Mouse (Mus musculus) intestine, embryonic 14.5 days (tissue): ENCODE data around the gene Prdx3. TPM values are rescaled to one million over a fixed set of nuclear protein-coding genes. Genes with fewer than 3 reads are reported as not detected.
"Not testable (repeated sequence)": the region's sequence is repeated elsewhere in the genome, so short reads cannot be mapped to it uniquely, and the experiment has no call there.

Experiments used
- ATAC-seq: fragments of 200-750 bp; cut with Nextera tagmentation; replicated peaks from 2 replicates; pipeline ENCODE4 v1.8.0; 2017; ENCODE audit warnings: low read depth, moderate number of reproducible peaks, moderate TSS enrichment, moderate library complexity; ENCODE audit not compliant: low FRiP score, low TSS enrichment
- DNase-seq: peaks from one replicate; pipeline ENCODE4 v3.0.0-alpha.2; 2018; ENCODE audit warnings: low spot score
- H3K27ac ChIP-seq: fragments of 300-500 bp; sonication (generic); 2 replicates; pipeline ENCODE4 v1.5.1; 2014; ENCODE audit warnings: low read depth, mild to moderate bottlenecking, control low read depth
- H3K27me3 ChIP-seq: fragments of 300-500 bp; sonication (generic); replicated peaks from 2 replicates; pipeline ENCODE4 v1.6.1; 2014; ENCODE audit warnings: low read length, control low read depth; ENCODE audit not compliant: control insufficient read depth, insufficient read depth
- H3K36me3 ChIP-seq: fragments of 300-500 bp; sonication (generic); 2 replicates; pipeline ENCODE4 v1.6.1; 2014; ENCODE audit warnings: low read length, control low read depth; ENCODE audit not compliant: control insufficient read depth, insufficient read depth
- H3K4me1 ChIP-seq: fragments of 300-500 bp; sonication (generic); replicated peaks from 2 replicates; pipeline ENCODE4 v1.6.1; 2014; ENCODE audit warnings: low read length, control low read depth, mixed read lengths; ENCODE audit not compliant: control insufficient read depth, insufficient read depth
- H3K4me2 ChIP-seq: fragments of 300-500 bp; sonication (generic); 2 replicates; pipeline ENCODE4 v1.6.1; 2014; ENCODE audit warnings: low read length
- H3K4me3 ChIP-seq: fragments of 300-500 bp; sonication (generic); 2 replicates; pipeline ENCODE4 v1.5.1; 2014; ENCODE audit warnings: low read depth, low read length, control low read depth, mixed read lengths
- H3K9ac ChIP-seq: fragments of 300-500 bp; sonication (generic); 2 replicates; pipeline ENCODE4 v1.6.1; 2014; ENCODE audit warnings: mild to moderate bottlenecking, low read length
- H3K9me3 ChIP-seq: fragments of 300-500 bp; sonication (generic); 2 replicates; pipeline ENCODE4 v1.6.1; 2016; ENCODE audit warnings: low read length, control low read depth; ENCODE audit not compliant: control insufficient read depth
- WGBS: fragments of 180-500 bp; shearing (Covaris S2); extraction: QIAGEN DNeasy Blood & Tissue Kit; methylation state at CpG from one replicate; pipeline ENCODE4 v1.1.7; 2014; 5-methylcytosine and 5-hydroxymethylcytosine counted together
- polyA plus RNA-seq: library from polyadenylated mRNA; unstranded; fragments of >200 nt; fragmentation: Nextera tagmentation; extraction: Ambion mirVana; gene quantifications from 2 replicates; pipeline ENCODE4 v1.2.1, GENCODE M21; 2014

The Prdx3 gene
- polyA plus RNA-seq, 1 experiment from 2014 or later: 136 TPM

DNA sequence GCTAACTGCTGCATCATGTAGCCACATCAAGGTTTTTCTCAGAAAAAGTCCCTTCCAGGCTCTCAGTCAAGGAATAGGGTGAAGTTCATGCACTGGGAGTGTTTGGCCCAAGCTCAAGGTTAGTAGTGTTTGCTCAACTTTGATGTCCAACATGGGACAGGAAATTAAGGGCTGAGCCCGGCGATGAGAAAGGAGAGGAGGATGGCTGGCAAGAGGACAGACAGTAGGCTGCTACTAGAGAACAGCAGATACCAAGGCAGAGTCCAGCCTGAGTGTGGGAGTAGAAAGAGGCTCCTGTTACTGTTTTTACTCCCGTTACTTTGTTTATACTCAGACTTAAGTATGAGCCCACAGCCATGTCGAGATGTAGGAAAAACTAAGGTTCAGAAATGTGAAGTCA, 855 bp downstream of the Prdx3 start:
- Histone ChIP-seq H3K9ac (no peak overlapping the region; the same call in 1 of the 2 replicates), H3K4me2 (peak overlapping the region; percentile 50), H3K4me3 (peak overlapping the region; percentile 58), H3K27me3 (no peaks in the 10 kb centered on the region), H3K4me1 (peaks cover 12% of the 10 kb centered on the region), H3K36me3 (peaks cover 36% of the 10 kb centered on the region), H3K9me3 (no peaks in the 10 kb centered on the region), H3K27ac (no peak overlapping the region)
- WGBS: 13% methylated on average over 4 of the region's 4 CpGs
- ATAC-seq (0 out of 2 replicates have a peak, but pooled peaks have one; percentile 6), DNase-seq (peak; percentile 58)

DNA sequence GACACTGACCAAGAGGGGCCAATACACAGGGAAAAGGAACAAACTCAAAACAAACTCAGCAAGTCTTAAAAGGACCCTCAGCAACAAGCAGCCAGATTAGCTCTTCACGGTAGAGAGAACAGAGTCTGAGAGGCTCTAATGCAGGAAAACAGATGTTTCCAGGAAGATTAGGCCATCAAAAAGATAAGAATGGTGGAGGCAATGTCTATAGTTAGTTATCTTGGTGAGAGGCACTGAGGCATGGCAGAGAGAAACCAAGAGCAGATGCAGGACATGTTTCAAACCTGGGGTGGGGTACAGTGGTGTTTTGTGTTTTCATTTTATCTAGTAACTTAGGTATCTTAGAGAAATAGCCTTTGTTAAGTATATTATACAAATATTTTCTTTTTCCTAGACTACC, 2.1 kb downstream of the Prdx3 start:
- no peak for DNase-seq
- Histone ChIP-seq H3K27ac (no peak overlapping the region), H3K9ac (no peak overlapping the region), H3K36me3 (peaks cover 45% of the 10 kb centered on the region), H3K27me3 (no peaks in the 10 kb centered on the region), H3K9me3 (no peaks in the 10 kb centered on the region), H3K4me3 (no peak overlapping the region), H3K4me2 (no peak overlapping the region), H3K4me1 (peaks cover 12% of the 10 kb centered on the region)
- WGBS: 86% methylated on average over 1 of the region's 1 CpGs
- ATAC-seq: no peak

DNA sequence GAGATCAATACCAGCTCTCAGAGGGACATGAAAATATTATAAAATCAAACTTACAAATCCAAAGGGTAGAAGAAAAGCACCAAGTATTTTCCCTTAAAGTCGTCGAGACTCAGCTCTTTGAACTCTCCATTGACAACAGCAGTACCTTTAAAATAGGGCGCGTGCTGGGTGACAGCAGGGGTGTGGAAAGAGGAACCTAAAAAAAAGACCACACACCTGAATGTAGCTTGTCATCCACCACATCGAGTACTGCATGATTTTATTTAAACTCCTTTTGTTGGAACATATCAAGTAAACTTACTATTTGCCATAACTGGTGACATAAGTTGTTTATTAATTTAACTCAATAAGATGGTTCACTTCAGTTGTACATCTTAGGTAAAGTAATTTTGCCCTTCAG, 3.0 kb downstream of the Prdx3 start:
- Histone ChIP-seq H3K27me3 (no peaks in the 10 kb centered on the region), H3K27ac (no peak overlapping the region), H3K9me3 (no peaks in the 10 kb centered on the region), H3K4me3 (no peak overlapping the region), H3K36me3 (peaks cover 54% of the 10 kb centered on the region), H3K4me1 (peaks cover 12% of the 10 kb centered on the region), H3K9ac (no peak overlapping the region), H3K4me2 (no peak overlapping the region)
- WGBS: 90% methylated on average over 5 of the region's 5 CpGs
- DNase-seq: no peak
- no peak for ATAC-seq

DNA sequence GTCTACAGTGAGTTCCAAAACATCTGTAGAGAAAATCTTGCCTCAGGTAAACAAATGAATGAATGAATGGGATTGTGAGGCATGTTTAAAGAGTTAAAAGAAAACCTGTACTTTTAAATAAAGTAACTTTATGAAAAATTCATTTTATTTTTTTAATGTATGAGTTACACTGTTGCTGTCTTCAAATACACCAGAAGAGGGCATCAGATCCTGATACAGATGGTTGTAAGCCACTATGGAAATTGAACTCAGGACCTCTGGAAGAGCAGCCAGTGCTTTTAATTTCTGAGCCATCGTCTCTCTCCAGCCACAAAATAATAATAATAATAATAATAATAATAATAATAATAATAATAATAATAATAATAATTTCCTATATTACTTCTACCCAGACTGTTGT, 3.9 kb downstream of the Prdx3 start:
- no peak for DNase-seq
- ATAC-seq: no peak

DNA sequence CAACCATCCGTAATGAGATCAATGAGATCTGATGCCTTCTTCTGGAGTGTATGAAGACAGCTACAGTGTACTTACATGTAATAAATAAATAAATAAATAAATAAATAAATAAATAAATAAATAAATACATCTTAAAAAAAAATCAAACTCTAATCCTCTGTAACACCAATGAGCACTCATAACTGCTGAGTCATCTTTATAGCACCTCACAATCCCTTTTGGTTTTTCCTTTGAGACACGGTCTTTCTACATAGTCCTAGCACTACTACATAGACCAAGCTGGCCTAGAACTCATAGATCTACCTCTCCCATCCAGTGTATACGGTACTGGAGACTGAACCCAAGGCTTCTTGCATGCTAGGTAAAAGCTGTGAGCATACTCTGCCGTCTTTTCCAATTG, 8.2 kb downstream of the Prdx3 start:
- H3K4me3 ChIP-seq, H3K4me2 ChIP-seq, H3K27me3 ChIP-seq, H3K9ac ChIP-seq, ATAC-seq, H3K9me3 ChIP-seq, DNase-seq, H3K27ac ChIP-seq, H3K4me1 ChIP-seq: not testable (repeated sequence)
- 97% methylated on average over 4 of the region's 4 CpGs for WGBS
- H3K36me3 ChIP-seq: peaks cover 66% of the 10 kb centered on the region

More for the DNA sequence above, 3.9 kb downstream of the Prdx3 start:
- Histone ChIP-seq H3K4me3 (no peak overlapping the region), H3K4me1 (peaks cover 12% of the 10 kb centered on the region), H3K27ac (no peak overlapping the region), H3K4me2 (no peak overlapping the region), H3K9me3 (no peaks in the 10 kb centered on the region), H3K36me3 (peaks cover 60% of the 10 kb centered on the region), H3K27me3 (no peaks in the 10 kb centered on the region), H3K9ac (no peak overlapping the region)
- 96% methylated on average over 1 of the region's 1 CpGs for WGBS

DNA sequence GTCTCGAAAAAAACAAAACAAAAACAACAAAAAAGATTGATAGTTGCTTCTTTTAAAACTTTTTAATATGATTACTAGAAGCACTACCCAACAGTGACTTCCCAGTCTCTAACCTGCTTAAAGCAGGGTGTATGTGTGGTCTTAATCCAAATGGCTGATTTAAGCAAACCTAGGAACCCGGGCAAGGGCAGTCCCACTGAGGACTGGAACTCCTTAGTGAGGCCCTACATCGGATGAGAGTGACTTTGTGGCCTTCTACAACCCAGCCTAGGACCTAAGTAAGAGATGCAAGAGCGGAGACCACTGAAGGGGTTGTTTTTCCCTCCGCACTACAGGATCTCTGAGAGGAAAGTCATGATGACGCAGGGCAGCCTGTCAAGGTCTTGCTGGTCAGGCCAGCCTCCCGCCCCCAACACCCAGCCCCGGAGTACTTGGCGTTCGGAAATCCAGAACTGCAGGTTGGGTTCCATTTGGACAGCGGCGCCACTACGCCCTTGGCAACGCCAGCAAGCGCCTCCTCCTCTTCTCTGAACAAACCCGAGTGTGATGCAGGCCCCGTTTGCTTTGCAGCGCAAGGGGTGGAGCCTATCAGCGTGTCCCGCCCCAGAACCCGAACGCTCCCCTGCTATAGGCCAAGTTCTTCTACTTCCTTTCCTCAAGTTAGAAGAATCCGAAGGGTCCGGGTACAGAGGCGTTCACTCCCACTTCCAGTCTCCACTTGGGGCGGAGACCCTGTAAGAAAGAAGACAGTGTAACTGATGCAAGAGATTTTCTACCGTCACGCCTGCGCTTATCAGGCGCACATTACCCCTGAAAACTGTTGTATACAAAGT, 13.3 kb downstream of the Prdx3 start, which contains the start of gene Sfxn4:
Gene Sfxn4 (minus strand): TSS at position 612 of the 833 bp plus-strand sequence.
- peak; percentile 90 for DNase-seq
- WGBS: 4% methylated on average over 30 of the region's 30 CpGs

DNA sequence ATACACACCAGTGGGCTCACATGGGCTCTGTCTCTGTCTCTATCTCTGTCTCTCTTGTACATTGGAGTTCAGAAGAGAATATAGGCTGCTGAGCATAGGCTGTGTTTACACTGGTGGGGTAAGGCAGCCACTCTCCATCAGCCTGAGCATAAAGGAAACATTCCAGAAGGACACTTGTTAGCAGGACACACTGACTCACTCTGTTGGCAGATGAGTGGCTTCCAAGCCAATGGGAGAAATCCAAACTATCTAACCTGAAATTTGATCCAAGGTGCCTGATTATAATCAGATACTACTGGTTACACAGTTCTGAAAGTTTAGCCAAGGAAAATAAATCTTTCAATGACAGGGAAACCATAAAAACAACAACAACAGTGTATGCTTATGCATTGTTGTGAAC, 28.6 kb downstream of the Prdx3 start:
- no peaks in the 10 kb centered on the region for H3K9me3 ChIP-seq
- H3K27ac ChIP-seq: no peak overlapping the region
- no peaks in the 10 kb centered on the region for H3K4me1 ChIP-seq
- H3K9ac ChIP-seq: no peak overlapping the region
- DNase-seq (no peak), ATAC-seq (no peak)
- no peak overlapping the region for H3K4me3 ChIP-seq
- 0 out of 2 replicates have a peak, but pooled peaks cover under 1% of the 10 kb centered on the region for H3K36me3 ChIP-seq
- no peak overlapping the region for H3K4me2 ChIP-seq
- no peaks in the 10 kb centered on the region for H3K27me3 ChIP-seq

More for the DNA sequence above, 13.3 kb downstream of the Prdx3 start, which contains the start of gene Sfxn4:
- peak within 1 kb of the TSS; percentile 58 for H3K4me3 ChIP-seq
- H3K9me3 ChIP-seq: no peaks in the 10 kb centered on the region
- H3K27ac ChIP-seq: peak within 1 kb of the TSS; percentile 57
- peak within 1 kb of the TSS; percentile 56 for H3K9ac ChIP-seq
- no peaks in the 10 kb centered on the region for H3K27me3 ChIP-seq
- ATAC-seq: peak; percentile 98
- no peaks in the 10 kb centered on the region for H3K4me1 ChIP-seq
- peak within 1 kb of the TSS; percentile 67 for H3K4me2 ChIP-seq
- peaks cover 30% of the 10 kb centered on the region for H3K36me3 ChIP-seq

DNA sequence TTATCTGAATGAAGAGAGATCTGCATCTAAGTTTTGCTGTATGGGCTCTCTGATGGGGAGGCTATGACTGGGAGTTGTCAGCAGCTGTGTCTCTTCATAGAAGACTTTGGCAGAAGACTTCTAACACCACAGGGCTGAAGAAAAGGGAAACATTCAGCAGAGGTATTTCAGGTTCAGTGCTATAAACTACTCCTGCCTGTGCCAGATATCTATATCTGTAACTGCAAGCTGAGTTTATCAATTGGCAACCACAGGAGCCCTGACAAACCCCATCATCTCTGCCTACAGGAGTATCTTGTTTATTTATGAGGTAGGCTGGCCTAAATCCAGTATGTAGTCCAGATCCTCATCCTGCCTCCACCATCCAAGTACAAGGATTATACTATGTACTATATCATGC, 31.0 kb downstream of the Prdx3 start:
- Histone ChIP-seq H3K9me3 (no peaks in the 10 kb centered on the region), H3K4me3 (no peak overlapping the region)
- ATAC-seq: no peak

DNA sequence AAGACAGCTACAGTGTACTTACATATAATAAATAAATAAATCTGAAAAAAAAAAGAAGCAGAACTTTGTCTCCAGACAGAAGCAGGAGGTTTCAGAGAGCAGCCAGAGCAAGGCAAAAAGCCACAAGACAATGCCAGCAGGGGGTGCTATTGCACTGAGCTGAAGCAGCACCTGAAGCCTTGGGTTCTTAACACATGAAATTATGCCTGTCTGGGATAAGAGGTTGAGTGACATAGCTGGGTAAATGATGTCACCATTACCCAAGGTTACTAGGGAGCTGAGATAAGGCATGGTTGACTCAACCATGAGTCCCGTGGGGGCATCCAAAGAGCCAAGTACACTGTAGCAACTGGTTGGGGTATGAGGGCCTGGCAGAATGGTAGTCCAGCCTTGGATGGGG, 36.6 kb downstream of the Prdx3 start:
- Histone ChIP-seq H3K27ac (no peak overlapping the region), H3K4me3 (no peak overlapping the region), H3K9me3 (no peaks in the 10 kb centered on the region), H3K4me1 (no peaks in the 10 kb centered on the region), H3K4me2 (no peak overlapping the region), H3K36me3 (peaks cover 54% of the 10 kb centered on the region), H3K9ac (no peak overlapping the region), H3K27me3 (no peaks in the 10 kb centered on the region)
- DNase-seq (peak; percentile 83), ATAC-seq (no peak)
- 84% methylated on average over 1 of the region's 1 CpGs for WGBS

More for the DNA sequence above, 31.0 kb downstream of the Prdx3 start:
- no peaks in the 10 kb centered on the region for H3K4me1 ChIP-seq
- no peak overlapping the region for H3K4me2 ChIP-seq
- H3K9ac ChIP-seq: no peak overlapping the region
- H3K27me3 ChIP-seq: no peaks in the 10 kb centered on the region
- no peak overlapping the region for H3K27ac ChIP-seq
- no peak for DNase-seq
- 0 out of 2 replicates have a peak, but pooled peaks cover 11% of the 10 kb centered on the region for H3K36me3 ChIP-seq
